Mouse (Mus musculus) cerebellum, adult 11 months (tissue): ENCODE data around the gene Pcnp.
"Not testable (repeated sequence)": the region's sequence is repeated elsewhere in the genome, so short reads cannot be mapped to it uniquely, and the experiment has no call there.

Experiments used
- DNase-seq: peaks from one replicate; pipeline ENCODE4 v3.0.0; 2022

The Pcnp gene

GRCm38 (mm10) chr16:56029661-56030082 is at the start of gene Pcnp:
TSS of gene Pcnp (minus strand) at chr16:56029739.
- DNase-seq: peak; percentile 97

- DNase-seq: peak; percentile 20
Measured at GRCm38 (mm10) chr16:56076121-56076869, 46.8 kb upstream of the Pcnp start.

GRCm38 (mm10) chr16:56075222-56076111 is 45.9 kb upstream of the Pcnp start:
- peak; percentile 80 for DNase-seq

- peak; percentile 16 for DNase-seq
Measured at GRCm38 (mm10) chr16:56074565-56074964, 45.0 kb upstream of the Pcnp start.

- DNase-seq: no peak
Measured at GRCm38 (mm10) chr16:56074122-56074521, 44.6 kb upstream of the Pcnp start.

- not testable (repeated sequence) for DNase-seq
Measured at GRCm38 (mm10) chr16:56073150-56073549, 43.6 kb upstream of the Pcnp start.

GRCm38 (mm10) chr16:56072533-56072932 is 43.0 kb upstream of the Pcnp start:
- no peak for DNase-seq

GRCm38 (mm10) chr16:56071317-56072232 is 42.0 kb upstream of the Pcnp start:
- DNase-seq: no peak

- no peak for DNase-seq
Measured at GRCm38 (mm10) chr16:56068523-56069070, 39.1 kb upstream of the Pcnp start.

GRCm38 (mm10) chr16:56066113-56066512 is 36.6 kb upstream of the Pcnp start:
- no peak for DNase-seq

GRCm38 (mm10) chr16:56064334-56064990 is 34.9 kb upstream of the Pcnp start:
- peak; percentile 42 for DNase-seq

- DNase-seq: no peak
Measured at GRCm38 (mm10) chr16:56062981-56063380, 33.4 kb upstream of the Pcnp start.

GRCm38 (mm10) chr16:56061995-56062594 is 32.6 kb upstream of the Pcnp start:
- no peak for DNase-seq

GRCm38 (mm10) chr16:56058151-56058550 is 28.6 kb upstream of the Pcnp start:
- no peak for DNase-seq

- DNase-seq: no peak
Measured at GRCm38 (mm10) chr16:56056944-56057590, 27.5 kb upstream of the Pcnp start.

- no peak for DNase-seq
Measured at GRCm38 (mm10) chr16:56055911-56056310, 26.4 kb upstream of the Pcnp start.

- not testable (repeated sequence) for DNase-seq
Measured at GRCm38 (mm10) chr16:56048038-56048437, 18.5 kb upstream of the Pcnp start, which contains the start of gene Senp7. TSS of gene Senp7 (plus strand) at chr16:56048338.

GRCm38 (mm10) chr16:56038090-56038489 is 8.6 kb upstream of the Pcnp start:
- DNase-seq: no peak

GRCm38 (mm10) chr16:56037138-56038010 is 7.8 kb upstream of the Pcnp start, which contains the start of gene Trmt10c:
TSS of gene Trmt10c (minus strand) at chr16:56037819.
- DNase-seq: peak; percentile 91

- no peak for DNase-seq
Measured at GRCm38 (mm10) chr16:56036501-56036900, 7.0 kb upstream of the Pcnp start.
